Mouse (Mus musculus): ENCODE results near the gene Gpd2.

GRCm38 (mm10) chr2:57416711-57417110 is 179.3 kb downstream of the Gpd2 start:
- TF ChIP-seq CTCF (IDR thresholded peaks at IDR 0.05; ENCODE audit: borderline replicate concordance, insufficient read depth, low read length) (no peak), POLR2A (IDR thresholded peaks at IDR 0.05; ENCODE audit: low read depth, low read length) (no peak)
